Mouse (Mus musculus): ENCODE results near the gene Ackr2.

Ackr2 gene

DNA sequence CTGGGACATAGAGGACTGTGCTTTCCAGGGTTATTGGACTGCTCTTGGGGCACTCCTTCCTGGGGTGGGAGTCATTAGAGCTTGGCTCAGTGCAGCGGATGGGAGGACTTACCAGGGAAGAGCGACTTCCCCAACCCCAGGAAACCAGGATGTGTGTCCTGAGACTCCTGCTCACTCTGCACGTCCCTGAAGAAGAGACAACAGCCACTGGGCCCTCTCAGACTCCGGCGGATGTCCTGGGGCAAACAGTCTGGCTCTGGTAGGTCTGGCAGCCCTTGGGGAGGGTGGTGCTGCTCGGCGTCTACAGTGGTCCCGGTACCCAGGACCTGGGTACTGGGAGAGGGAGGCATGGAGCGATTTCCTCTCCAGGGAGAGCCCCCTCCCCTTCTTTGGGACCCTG is at the start of gene Ackr2:
Gene Ackr2 (plus strand): TSS at position 111 of the 400 bp plus-strand sequence.
- DNase-seq (ENCODE audit: low read depth in 2 of 2, low spot score in 2 of 2): no peak

DNA sequence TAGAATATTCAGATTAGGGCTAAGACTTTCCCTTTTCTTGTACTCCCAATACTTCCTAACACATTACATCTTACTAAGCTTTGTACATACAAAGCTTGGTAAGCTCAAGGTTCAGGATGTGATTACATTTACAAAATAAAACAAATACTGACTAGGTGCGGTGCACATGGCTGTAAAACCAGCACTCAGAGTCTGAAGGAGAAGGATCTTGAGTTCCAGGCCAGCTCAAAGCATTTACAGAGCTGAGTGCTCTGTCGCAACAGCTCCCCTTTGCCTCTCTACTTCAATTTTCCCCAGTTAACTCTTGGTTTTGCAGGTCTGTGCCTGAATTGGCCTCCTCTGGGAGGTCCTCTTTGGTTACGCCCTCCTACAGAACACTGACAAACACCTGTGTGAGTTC is 43.9 kb upstream of the Ackr2 start:
- DNase-seq (ENCODE audit: low read depth in 2 of 2, low spot score in 2 of 2): no peak

DNA sequence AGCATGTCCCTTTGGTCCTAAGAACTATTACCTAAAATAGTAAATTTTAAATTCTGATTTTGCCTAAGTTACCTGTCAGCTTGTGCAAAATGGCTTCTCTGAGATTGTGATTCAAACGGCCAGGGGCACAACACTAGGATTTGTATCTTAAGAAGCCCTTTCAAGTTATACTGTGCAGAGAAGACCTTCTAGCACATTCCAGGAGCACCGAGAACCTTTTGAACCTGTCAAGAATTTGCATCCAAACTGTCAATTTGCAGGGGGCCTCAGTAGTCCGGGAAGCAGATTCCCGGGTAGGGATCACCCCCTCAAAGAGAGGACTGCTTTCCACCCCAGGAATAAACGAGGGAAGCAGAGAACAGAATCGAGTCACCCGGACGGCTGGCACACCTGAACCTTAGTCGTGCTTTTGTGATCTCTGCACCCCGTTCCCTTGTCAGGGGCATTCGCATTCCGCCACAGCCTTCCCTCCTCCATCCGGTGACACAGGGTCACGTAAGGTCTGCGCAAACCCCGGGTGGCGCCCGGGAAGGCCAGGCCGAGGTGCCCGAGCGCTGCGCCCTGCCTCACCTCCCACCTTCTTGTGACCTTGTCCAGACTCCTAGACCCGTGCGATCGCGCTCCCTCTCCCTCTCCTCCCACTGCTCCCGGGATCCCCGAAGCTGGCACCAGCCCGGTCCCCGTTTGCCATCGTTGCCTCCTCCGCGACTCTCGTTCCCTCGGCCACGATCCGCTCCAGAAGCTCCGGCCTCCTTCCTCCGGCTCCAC is 41.3 kb upstream of the Ackr2 start:
- DNase-seq (ENCODE audit: low read depth in 2 of 2, low spot score in 2 of 2): peak; percentile 36 to 50

DNA sequence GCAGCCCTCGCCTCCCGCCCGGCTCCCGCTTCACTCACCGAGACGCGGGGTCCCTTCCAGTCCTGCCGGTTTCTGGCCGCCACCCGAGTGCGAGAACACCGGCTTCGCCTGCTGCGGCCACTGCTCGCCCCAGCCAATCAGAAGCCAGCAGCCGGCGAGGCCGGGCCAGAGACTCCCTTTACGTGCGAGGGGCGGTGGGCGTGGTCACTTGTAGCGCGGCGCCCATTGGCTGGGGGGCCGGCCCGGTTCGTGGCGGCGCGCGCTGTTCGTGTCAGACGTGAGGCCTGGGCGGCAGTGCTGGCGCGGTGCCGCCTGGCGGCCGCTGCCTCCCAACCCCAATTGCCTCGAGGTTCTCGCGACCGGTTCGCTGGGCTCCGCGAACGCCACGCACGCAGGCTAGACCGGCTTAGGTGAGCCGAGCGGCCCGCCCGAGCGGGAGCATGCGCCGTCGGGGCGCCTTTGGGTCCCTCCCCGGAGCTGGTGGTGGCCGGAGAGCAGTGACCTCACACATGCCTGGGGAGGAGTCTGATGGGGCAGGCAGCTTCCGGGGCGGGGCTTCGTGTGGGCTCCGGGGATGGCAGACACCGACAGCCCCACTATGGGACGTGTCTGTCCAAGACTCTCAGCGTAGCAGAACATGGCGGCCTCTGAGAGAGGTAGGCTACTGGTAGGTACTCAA is 40.5 kb upstream of the Ackr2 start:
- DNase-seq (ENCODE audit: low read depth in 2 of 2, low spot score in 2 of 2): peak; percentile 94 to 95

DNA sequence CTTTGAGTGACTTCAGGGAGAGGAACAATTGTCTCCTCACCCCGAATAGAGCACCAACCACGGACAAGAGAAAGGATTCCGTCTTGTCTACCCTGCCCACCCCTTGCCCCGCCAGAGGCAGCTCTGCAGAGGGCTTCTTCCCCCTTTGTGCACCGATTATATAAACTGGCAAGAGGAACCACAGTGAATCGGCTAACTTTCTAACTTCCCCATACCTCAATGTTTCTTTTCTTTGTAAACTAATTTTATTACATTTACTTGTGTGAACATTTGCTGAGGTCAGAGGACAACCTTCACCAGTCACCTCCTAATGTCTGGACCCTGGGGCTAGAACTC is 40.0 kb upstream of the Ackr2 start, which contains the start of gene Higd1a:
Gene Higd1a (minus strand): TSS at position 210 of the 336 bp plus-strand sequence.
- DNase-seq (ENCODE audit: low read depth in 2 of 2, low spot score in 2 of 2): no peak

DNA sequence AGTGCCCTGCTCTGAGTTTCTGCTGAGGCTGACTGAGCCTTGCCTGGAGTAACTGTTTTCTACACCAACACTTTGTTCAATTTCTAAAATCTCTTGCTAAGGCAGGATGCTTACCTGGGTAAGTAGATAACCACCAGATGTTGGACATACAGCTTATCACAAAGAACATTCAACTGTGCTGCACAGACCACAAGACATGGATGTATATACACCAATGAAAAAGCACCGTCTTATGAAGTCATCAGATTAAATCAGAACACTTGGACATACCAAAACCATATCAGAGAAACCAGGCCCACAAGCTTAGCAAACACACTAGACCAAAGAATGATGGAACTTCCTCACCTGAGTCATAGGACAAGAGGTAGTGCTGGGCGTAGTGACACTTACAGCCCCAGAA is 38.8 kb upstream of the Ackr2 start:
- no peak for DNase-seq (ENCODE audit: low read depth in 2 of 2, low spot score in 2 of 2)

DNA sequence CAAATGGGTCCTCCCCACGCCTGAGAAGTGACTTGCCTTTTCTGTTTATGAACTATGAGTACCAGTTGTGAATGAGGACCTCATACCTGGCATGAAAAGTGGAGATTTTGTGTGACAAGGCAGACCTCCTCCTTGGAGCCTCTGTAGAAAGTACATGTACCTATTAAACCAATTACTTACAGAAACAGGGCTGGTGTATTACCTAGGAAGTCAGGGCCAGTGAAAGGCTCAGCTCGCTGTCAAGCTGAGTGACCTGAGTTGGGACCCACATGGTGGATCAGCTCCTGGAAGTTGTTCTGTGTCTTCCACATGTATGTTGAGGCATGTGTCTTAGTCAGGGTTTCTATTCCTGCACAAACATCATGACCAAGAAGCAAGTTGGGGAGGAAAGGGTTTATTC is 37.2 kb upstream of the Ackr2 start:
- no peak for DNase-seq (ENCODE audit: low read depth in 2 of 2, low spot score in 2 of 2)

DNA sequence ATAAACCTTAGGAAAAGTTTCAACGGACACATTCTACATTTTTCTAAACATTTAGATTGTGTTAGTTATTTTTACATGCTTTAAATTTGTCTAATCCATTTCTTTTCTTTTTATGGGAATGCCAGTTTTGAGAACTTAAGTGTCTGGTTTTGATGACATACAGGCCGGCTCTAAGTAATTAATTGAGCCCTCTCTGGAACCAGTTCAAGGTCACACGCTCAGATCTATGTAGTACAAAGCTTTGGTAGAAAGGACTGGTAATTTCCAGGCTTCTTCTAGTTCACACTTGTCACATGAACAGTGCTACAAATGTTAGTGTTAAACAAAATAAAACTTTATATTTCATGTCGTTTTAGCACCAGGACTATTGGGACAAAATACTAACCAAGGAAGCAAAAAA is 33.3 kb upstream of the Ackr2 start:
- DNase-seq (ENCODE audit: low read depth in 2 of 2, low spot score in 2 of 2): no peak

DNA sequence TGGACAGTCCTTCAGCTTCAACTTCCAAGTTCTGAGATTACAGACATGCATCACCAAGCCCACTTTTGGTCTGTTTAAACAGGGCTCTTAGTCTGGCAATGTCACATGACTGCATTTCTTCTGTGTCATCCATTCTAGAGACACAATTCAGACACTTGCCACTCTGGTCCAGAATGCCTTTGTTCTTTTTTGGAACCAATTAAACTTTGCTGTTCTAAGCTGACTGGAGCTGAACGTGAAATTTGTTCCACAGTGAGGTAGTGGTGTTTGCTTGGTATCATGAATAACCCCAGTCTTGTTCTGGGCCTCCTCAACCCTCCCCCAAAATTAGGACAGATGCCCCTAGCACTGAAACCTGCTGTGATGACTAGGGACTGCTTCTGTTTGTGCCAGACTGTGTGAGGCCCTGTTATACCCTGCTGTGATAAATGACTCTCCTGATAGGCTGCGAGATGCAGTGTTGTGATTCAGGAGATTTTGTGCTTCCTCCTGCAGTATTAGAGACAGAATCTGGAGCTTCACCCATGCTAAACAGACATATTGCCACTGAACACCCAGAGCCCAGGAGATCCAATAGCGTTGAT is 32.6 kb upstream of the Ackr2 start:
- no peak for DNase-seq (ENCODE audit: low read depth in 2 of 2, low spot score in 2 of 2)

DNA sequence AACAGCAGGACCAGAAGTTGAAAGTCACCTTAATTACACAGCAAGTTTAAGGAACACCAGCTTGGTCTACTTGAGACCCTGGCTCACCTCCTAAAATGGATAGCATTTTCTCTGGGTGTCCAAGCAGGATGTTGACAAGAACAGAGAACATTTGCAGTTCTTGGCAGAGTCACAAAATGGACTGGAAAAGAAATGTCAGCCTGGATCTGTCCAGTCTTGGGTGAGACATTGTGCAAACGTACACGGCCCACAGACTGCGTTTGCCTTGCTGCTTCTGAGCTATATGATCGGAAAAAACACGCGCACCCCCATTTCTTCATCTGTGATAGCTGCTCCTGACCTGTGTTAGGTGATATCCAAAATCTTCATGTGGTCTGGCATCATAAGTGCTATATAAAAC is 30.5 kb upstream of the Ackr2 start:
- no peak for DNase-seq (ENCODE audit: low read depth in 2 of 2, low spot score in 2 of 2)

DNA sequence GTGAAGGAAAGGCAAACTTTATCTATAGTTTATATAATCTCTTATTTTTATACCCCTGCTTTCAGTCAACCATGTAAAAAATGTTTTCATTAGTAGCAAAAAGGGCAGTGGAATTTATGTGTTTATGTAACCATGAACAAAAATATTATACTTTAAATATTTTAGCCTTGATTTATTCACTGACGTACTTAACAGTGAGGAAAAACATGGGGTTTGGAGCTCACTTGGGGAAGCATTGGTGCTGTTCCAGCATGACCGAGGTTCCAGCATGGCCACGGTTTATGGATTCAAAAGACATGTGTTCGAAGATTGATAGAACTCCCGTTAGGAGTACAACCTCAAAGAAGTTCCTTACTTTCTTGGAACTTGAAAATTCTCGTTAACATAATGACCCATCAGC is 29.9 kb upstream of the Ackr2 start:
- DNase-seq (ENCODE audit: low read depth in 2 of 2, low spot score in 2 of 2): no peak

DNA sequence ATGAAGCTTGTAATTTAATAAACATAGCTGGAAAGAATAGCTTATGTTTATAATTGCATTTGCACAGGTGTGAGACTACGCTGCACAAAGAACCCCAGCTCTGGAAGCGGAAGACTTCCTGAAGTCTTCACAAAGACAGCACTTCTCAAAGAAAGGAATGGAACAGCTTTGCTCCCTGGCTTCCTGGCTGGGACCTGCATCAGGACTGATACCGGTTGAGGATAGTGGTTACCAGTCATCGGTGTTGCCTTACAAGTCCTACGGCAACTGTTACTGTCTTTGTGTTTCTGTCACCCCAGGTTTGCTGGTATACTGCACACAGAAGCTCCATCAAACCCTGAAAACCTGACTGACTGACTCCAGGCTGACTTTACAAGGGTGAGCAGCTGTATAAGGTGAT is 28.7 kb upstream of the Ackr2 start:
- DNase-seq (ENCODE audit: low read depth in 2 of 2, low spot score in 2 of 2): no peak

DNA sequence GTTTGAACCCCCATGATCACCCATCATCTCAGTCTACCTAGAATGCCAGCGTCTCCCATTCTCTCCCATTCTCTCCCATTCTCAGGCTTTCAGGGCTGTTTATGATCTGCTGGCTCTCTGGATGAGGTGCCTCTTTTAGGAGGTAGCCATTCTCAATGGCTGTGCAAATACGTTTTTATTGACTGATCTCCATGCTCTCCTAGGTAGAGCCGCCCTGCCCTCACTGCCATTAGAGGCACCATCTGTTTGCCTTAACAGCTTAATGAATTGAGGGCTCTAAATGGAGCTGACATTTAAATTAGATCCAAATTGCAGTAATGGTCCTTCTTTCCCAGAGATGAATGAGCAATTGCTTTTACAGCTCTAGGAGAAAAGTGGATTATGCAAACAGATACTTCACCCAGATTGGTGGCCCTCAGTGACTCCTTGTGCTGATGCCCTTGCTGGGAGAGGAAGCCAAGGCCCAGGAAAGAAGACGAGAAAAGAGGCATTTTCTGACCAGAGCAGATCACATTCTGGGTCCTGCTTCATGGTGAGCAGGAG is 28.1 kb upstream of the Ackr2 start:
- DNase-seq (ENCODE audit: low read depth in 2 of 2, low spot score in 2 of 2): no peak

DNA sequence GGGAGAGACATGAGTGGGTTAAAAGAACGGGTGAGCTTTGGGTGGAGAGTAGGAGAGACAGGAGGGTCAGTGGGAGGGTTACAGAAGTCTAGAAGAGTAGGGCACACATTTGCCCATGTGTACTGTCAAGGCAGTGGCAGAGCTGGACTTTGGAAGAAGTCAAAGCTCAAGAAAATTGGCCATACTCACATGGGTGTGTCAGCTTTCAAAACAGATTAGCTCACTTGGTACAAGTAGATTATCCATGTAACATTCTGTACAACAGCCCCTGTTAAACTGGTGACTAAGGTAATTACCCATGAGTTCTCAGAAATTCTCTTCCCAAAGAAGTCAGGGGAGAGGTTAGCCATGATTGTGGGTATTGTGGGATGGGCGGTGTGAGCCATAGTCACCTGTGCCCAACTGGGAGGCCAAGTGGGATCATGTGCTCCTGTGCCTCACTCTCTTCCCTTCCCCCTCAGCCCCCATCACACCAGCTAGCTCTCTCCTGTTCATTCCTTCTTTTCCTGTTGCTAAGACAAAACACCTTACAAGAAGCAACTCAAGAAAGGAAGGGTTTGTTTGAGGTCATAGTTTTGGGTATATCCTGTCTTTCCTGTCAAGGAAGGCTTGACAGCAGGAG is 26.0 kb upstream of the Ackr2 start:
- no peak for DNase-seq (ENCODE audit: low read depth in 2 of 2, low spot score in 2 of 2)

DNA sequence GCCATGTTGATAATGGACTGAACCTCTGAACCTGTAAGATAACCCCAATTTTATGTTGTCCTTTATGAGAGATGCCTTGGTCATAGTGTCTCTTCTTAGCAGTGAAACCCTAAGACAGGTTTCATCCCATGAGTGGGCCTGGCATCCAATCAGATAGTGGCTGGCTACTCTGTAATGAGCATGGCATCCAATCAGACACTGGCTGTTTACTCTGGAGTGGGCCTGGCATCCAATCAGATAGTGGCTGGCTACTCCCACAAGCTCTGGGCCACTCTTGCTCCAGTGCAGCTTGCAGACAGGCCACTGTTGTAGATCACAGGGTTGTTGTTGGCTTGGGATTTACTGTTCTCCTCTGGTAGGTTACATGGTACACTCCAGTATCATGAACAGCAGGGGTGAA is 24.6 kb upstream of the Ackr2 start:
- DNase-seq (ENCODE audit: low read depth in 2 of 2, low spot score in 2 of 2): no peak

DNA sequence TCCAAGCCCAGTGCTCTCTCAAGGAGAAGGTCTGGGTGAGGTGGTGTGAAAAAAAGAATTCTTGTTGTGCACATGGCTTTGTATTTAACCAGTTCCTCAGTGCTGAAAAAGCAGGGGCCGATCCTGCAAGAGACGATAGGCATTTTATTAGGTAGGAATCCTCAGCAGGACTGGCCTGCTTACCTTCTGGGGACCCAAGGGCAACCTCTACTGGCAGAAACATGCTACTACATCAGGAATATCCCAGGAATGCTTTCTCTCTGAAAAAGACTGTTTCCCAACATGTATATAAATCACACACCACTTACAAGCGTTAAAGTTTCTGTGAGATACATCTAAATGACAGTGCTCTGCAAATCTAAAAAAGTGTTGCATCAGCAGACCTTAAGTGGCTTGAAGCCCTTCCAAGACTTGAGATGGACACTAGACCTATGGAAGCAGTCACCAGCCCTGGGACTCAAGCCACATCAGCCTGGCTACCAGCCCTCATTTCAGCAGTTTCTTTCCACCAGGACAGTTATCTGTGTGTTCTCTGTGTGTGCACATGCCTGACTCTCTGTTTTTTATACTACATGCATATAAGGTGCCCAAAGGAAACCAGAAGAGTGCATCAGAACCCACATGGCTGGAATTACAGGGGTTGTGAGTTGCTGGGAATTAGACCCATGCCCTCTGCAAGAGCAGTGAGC is 21.0 kb upstream of the Ackr2 start:
- DNase-seq (ENCODE audit: low read depth in 2 of 2, low spot score in 2 of 2): no peak

DNA sequence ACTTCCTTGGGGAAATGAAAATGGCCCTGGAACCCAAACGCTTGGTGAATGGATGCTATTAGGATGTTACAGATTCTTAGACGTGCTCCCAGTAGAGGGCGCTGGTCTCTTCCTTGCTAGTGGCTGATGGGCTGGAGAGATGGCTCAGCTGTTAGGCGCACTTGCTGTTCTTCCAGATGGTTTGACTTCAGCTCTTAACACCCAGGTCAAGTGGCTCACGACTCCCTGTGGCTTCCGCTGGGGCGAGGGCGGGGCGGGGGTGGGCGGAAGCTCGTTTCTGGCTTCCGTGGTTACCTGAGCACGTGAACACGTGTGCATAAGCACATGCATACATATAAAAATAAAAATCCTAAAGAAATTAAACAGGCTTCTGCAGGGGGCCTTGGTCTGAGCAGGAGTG is 17.3 kb upstream of the Ackr2 start:
- DNase-seq (ENCODE audit: low read depth in 2 of 2, low spot score in 2 of 2): peak; percentile 11 to 20

DNA sequence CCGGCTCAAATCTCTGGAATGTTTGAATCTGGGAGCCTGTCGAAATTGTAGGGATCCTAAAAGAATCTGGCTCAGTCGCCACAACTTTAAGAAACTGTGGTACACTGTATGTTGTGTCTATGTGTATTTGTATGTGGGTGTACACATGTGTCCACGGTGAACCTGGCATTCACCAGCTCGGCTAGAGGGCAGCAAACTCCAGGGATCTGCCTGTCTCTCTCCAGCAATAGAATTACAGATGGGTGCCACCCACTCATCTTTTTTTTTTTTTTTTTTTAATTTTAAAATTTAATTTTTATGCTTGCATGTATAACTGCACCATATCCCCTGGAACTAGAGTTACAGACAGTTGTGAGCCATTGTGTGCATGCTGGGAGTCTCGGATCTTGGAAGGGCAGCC is 16.9 kb upstream of the Ackr2 start:
- no peak for DNase-seq (ENCODE audit: low read depth in 2 of 2, low spot score in 2 of 2)

DNA sequence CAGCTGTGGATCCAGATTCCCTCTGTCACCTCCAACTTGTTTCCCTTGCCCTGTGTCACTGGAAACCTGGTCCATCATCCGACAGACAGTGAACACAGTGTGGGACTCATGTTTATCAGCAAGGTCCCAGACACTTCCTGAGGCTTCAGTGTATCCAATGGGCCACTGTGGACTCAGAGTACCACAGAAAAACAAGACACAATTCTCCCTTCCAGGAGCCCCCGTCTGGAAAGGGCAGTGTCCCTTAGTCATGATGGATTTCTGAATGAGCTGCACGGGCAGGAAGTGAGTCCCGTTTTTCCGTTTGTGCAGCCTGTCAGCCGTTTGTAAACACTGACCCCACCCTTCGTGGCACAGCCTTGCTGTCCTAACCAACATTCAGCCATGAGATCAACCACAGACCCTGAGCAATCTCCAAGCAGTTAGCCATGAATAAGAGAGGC is 16.1 kb upstream of the Ackr2 start:
- DNase-seq (ENCODE audit: low read depth in 2 of 2, low spot score in 2 of 2): no peak

DNA sequence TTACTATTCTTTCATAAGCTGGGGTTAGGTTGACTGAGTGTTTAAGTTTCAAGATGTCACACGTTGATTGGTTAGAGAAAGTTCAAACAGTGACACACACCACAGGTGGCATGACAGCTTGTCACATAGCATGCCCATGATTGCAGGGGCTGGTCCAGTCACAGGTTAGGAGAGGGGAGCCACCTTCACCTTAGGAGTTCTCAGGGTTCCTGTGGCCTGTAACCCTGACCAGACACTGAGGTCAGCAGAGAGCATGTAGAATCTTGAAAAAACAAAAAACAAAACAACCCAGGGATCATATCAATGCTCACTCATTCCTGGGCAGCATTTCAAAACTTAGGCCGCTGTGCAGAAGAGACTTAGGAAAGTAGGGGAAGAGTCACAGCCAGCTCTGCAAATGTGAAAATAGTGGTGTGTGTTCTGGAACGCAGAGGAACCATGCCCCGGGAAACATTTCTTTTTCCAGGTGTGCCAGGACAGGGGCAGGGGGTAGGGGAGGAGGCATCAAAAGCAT is 8.2 kb upstream of the Ackr2 start:
- no peak for DNase-seq (ENCODE audit: low read depth in 2 of 2, low spot score in 2 of 2)

DNA sequence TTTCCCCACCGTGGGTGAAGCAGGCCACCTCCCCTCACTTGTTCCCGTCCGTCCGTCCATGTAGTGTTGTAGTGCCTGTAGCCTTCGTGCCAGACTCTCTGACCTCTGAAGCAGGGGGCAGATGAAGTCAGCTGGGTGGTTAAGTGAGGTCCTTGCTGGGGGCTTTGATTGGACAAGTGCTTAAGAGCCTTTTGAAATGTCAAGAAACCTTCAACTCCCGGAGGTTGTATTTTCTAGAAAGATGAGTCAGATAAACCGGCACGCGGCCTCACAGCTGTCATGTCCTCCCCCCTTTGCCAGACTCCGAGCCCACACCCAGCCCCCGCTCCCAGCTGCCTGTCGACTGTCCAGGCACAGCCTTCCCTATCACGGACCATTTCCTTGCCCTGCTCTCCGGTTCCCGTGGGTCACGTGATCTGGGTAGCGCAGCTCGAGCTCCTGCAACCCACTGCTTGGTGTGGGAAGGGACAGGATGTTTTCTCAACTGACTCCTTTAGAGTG is 7.7 kb upstream of the Ackr2 start:
- peak; percentile 8 to 14 for DNase-seq (ENCODE audit: low read depth in 2 of 2, low spot score in 2 of 2)

Measured in CD8-positive naive resting alpha-beta T cell, adult 2 months (primary cell).